Mouse (Mus musculus): ENCODE data around the gene Ccdc189. TPM values are rescaled to one million over a fixed set of nuclear protein-coding genes. Genes with fewer than 3 reads are reported as not detected.
"Not testable (repeated sequence)": the region's sequence is repeated elsewhere in the genome, so short reads cannot be mapped to it uniquely, and the experiment has no call there.

Ccdc189 gene
- total RNA-seq (2021), result 1 to 10 TPM; 7.0 to 7.8 TPM
- long read RNA-seq, experiment 1, transcript Ccdc189-201 (9 exons, 2,536 nt), result major isoform, 6 of 7 reads
- long read RNA-seq, experiment 1, partial matches to known transcripts, result 0 of 7 reads
- long read RNA-seq, experiment 1, other reads (novel, unspliced or antisense), result 1 of 7 reads
- long read RNA-seq, experiment 2, partial matches to known transcripts, result 0 of 2 reads
- long read RNA-seq, experiment 2, other reads (novel, unspliced or antisense), result 1 of 2 reads

DNA sequence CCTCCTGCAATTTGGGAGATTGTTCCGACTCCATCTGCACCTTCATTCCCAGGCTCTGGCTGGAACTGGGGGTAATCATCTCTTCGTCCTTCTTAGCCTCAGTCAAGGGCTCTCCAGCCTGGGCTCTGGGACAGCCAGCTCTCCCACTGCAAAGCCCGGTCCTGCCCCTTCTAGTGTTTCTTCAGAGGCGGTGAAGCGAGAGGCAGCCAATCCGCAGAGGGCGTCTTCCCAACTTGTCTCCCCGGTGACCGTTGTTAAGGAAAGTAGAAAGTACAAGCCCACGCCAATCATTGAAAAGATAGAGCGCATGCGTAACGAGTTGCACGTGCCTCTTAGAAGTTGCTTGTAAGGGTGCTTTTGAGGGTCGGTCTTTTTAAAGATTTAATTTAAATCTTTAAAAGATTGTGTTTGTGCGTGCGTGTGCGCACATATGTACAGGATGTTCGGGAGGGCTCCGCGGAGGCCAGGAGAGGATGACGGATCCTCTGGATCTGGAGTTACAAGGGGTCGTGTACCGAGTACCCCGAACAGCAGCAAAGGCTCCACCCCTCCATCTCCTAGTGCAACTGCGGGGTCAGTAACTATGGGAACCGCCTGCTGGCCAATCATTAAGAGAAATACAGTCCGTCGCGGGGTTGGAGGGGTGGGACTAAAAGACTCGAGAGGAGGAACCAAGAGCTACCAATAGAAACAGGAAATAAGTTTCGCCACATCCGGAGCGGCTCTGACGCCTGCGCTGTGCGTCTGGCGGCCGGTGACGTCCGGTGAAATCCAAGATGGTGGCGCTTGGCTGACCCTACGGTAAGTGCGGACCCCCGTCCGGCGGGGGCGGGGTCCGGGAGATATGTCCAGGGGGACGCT, at the start of gene Ccdc189, which contains the start of gene Rnf40:
Gene Ccdc189, minus strand, starts transcription at position 585 of the 861 bp plus-strand sequence.
Gene Rnf40, plus strand, starts transcription at position 757 of the 861 bp plus-strand sequence.
- peak; percentile 95 to 96 for DNase-seq

DNA sequence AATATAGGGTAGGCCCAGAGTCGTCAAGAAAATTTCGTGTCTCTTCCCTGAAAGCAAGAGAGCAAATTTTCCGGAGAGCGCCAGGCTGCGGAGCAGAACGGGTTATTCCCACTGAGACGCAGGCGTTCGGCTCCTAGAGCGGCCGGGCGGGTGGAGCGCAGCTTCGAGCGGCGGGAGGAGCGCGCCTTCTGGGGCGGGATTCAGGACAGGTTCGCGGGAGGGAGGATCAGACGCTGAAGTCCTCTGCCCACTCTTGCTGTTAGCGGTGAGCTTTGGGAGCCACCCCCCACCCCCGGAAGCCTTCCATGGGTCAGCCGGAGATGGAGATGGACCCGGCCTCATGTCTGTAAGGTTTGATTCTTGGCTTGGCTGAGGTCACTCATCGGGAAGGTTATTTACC, 48.6 kb upstream of the Ccdc189 start:
- DNase-seq, result peak; percentile 89 to 92

DNA sequence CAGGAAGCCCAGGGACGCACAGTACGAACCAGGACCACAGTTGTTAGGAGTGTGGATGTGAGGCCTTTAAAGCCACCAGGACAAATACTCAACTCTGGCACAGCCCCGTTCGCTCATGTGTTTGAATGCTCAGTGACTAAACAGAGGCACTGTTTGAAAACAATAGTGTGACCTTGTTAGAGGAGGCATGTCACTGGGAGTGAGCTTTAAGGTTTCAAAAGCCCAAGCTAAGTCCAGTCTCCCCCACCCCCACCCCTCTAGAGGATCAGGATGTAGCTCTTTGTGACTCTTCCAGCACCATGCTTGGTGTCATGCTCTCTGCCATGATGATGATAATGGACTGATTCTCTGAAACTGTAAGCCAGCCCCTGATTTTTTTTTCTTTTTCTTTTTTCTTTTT, 43.0 kb upstream of the Ccdc189 start:
- DNase-seq, result no peak

DNA sequence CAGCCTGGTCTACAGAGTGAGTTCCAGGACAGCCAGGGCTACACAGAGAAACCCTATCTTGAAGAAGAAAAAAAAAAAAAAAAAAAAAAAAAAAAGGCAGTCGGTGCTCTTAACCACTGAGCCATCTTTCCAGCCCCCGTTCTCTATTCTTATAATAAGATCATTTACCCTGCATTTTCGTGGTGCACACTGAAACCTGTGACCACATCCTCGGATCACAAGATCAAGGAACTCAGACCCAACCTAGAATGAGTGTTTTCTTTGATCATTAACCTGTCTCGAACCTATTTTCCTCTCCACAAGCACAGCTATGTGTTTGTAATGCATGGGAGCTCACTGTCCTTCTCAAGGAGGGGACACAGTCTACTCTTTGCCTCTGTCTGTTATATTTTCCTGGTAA, 40.3 kb upstream of the Ccdc189 start:
- no peak for DNase-seq

DNA sequence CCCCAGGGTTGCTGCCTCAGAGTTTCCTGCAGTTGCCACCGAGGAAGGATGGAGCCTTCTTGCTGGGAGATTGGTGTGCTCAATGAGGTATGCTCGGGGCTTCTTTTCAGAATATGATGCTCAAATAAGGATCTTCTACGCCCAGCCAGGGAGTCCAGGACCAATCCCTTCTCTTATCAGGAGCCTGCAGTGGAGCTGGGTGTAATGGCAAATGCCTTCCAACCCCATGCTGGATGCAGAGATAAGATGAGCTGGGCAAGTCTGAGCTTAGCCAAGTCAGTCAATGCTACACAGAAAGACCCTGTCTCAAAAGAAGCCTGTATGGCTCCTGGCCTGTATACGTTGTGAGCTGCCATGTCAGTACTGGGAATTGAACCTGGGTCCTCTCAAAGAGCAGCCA, 38.1 kb upstream of the Ccdc189 start:
- DNase-seq, result no peak

DNA sequence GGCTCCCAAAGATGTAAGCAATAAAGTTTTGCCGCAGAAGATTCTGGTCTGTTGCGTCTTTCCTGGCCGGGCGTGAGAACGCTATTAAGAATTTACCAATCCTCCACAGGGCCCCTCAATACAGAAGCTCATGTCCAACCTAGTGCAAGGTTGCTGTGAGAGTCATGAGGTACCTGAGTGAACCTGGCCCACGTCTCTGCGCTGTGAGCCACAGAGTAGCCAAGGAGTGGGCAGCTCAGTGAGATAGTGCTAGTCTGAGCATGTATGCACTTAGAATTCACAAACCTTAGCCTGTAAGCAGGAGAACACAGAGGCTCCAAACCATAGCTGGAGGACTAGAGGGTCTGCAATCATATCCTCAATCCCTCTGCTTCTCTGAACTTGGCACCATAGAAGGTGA, 37.6 kb upstream of the Ccdc189 start:
- no peak for DNase-seq

DNA sequence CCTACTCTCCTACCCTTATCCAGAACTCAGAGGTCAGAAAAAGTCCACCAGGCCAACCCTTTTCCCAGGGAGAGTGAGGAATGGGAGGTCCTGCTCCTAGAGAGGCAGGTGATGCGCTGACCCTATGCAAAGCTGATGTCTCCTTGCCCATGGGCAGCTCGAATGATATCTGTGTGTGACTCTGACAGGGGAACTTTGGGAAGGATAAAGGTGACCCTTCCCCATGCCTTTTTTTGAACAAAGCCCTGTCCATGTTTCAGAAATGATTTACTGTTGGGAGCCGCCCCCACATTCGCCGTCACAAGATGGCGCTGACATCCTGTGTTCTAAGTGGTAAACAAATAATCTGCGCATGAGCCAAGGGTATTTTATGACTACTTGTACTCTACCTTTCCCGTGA, 30.0 kb upstream of the Ccdc189 start:
- not testable (repeated sequence) for DNase-seq

DNA sequence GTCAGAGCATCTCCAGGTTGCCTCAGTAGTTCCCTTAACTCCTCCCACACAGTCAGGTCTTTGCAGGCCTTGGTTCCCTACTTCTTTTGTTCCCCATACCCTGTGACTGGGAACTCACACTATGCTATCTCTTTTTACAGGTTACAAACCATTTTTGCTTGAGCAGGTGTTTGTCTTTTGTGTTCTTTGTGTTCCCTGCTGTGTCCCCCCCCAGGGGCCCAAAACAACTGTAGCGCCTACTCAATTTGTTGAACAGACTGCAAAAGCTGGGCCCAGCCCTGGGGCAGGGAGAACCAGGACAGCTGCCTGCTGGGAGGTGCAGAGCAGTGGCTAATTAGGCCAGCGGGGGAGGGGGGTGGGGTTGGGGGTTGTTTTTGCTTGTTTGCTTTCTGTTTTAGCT, 29.6 kb upstream of the Ccdc189 start:
- no peak for DNase-seq

DNA sequence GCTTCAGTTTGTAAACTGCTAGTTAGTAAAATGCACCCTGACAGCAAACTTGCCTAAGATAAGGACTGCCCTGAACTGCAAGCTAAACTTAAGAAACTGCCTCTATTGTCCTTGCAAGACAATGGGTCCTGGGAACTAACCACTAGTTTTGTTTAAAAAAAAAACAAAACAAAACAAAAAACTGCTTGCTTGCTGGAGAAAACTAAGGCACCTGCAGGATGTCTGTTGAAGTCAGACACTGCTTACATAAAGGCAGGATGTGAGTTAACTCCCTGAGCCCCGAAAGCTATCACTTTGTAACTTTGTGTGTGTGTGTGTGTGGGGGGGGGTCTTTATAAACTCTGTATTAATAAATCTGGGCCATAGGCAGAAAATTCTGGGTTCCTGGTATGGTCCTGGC, 28.5 kb upstream of the Ccdc189 start:
- no peak for DNase-seq

DNA sequence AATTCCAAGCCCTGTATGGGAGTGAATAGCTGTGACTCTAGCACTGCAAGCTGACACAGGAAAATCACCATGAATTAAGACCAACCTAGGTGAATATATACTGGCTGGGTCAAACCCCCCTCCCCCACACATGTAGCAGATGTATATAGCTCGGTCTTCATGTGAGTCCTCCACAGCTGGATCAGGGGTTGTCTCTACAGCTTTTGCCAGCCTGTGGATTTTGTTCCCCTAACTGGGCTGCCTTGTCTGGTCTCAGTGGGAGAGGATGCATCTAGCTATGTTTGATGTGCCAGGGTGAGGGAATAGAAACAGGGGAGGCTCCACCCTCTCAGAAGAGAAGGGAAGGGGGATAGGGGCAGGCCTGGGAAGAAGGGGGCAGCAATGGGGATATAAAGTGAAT, 27.9 kb upstream of the Ccdc189 start:
- no peak for DNase-seq

DNA sequence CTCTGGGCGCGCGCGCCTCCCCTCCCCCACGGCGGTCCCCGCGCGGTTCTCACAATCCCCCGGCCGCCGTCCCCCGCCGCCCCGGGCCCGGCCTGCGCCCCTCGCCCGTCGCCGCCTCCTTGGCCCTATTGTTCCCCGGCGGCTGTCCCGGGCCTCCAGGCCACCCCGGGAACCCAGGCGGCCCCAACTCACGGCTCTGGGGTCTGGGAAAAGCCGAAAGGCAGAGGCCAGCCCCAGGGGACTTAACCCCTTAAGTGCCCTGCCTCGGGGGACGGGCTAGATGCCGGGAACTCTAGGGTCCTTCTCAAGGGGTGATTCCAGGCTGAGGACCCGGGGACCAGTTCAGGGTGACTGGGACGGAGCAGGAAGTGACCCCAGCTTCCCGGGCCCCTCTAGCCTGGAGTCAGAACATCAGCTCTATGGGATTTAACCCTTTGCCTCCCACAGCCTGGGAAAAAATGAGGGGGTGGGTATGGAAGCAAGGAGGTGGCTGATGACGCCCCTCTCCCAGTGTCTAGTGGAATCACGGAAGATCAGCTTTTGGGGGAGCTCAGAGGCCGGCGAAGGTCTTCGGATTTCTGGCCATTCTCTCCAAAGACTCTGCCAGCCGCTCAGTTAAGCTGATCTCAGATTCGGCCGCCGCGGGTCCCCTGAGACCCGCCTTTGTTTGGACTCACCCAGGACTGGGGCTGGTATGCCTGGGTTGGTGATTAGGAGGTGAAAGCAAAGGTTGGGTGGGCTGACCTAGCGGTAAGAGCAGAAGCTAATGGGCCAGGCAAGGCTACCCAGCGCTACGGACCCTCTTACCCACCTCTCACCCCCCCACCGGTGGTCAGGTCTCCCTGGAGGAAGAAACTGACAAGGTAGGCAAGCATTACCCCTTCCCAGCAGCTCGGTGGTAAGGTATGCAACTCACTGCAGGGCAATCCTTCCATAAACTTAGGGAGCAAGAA, 26.8 kb upstream of the Ccdc189 start, which contains the start of gene Zfp629:
Gene Zfp629, minus strand, starts transcription at position 907 of the 953 bp plus-strand sequence.
- DNase-seq, result peak; percentile 70 to 81

DNA sequence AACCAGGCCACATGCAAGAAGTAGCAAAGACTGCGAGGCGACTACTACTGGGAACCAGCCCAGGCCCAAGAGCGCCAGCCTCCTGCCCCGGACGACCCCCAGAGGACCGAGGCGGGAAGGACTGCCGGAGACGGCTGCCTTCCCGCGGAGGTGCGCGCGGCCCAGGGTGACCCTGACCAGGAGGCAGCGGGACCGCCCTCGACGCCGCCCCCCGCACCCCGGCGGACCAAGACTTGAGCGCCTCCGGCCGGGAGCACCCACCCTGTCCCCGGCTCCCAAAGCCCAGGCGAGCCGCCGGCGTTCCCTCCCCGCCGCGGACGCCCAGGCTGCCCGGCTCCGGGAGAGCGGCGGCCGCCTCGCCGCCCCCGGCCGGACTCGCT, 26.1 kb upstream of the Ccdc189 start:
- peak; percentile 82 to 87 for DNase-seq

DNA sequence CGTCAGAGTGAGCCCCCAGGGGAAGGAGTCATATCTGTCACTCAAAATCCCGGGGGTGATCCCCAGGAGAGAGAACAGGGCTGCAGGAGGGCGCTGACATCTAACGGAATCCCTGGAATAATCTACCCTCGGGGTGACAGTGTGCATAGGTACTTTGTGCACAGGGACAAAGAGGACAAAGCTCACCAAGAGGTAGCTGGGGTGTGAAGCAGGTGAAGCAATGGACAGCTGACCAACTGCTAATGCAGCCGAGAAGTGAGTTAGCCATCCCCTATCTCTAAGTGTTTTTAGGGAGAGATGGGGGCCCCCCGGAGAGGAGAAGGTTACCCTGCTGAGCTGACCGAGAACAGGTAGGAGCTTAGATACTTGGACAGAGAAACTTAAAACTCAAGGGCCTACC, 25.7 kb upstream of the Ccdc189 start:
- DNase-seq, result no peak

DNA sequence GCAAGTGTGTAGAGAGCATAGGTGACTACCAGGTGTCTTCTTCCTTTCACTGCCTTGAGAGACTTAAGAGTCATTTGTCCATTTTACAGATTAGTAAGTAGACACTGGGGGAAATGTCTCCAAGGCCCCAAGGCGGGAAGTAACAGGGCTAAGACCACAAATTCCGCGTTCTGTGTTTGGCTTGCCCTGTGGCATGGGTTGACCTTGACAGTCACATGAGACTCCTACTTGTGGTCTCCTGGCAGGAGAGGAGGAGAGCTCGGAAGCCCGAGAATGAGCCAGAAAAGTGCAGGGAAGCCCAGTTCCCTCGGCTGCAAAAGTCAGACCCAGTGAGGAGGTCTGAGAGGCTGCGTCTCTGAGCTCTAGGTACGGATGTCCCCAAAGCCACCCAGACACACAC, 25.1 kb upstream of the Ccdc189 start:
- DNase-seq, result peak in 1 of 2 experiments; percentile 33

DNA sequence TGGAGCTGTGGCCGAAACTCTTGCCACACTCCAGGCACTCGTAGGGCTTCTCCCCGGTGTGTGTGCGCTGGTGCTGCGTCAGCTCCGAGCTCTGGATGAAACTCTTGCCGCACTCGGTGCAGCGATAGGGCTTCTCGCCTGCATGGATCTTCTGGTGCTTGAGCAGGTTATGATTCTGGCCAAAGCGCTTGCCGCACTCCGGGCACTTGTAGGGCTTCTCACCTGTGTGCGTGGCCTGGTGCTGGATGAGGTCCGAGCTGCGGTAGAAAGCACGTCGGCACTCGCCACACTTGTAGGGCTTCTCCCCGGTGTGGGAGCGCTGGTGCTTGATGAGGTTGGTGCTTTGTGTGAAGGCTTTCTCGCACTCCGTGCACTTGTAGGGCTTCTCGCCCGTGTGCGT, 23.2 kb upstream of the Ccdc189 start:
- no peak for DNase-seq

DNA sequence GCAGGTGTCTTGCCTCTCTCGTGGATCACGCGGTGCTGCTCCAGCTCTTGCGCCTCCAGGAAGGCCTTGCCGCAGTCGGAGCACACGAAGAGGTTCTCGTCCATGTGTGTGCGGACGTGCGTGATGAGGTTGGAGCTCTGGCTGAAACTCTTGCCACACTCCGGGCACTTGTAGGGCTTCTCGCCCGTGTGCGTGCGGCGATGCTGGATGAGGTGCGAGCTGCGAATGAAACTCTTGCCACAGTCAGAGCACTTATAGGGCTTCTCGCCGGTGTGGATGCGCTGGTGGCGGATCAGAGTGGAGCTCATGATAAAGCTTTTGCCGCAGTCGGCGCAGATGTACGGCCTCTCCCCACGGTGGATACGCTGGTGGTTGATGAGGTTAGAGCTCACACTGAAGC, 22.6 kb upstream of the Ccdc189 start:
- DNase-seq, result no peak

DNA sequence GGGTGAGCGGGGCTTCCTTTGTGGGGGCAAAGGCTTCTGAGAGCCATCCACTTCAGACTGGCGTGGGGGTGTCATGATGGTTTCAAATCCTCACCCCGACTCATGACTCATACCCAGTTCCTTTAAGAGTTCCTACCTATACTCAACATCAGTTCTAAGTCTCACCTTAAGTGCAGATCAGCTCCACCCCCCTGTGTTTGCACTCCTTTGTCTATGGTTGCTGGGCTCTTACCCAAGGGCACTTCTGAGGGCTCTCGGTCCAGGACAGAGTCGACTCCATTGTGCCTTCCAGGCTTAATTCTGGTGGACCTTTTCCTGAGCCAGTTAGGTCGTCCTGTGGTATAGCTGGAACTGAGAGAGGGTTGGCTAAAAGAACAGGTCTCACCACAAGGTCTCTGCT, 18.8 kb upstream of the Ccdc189 start:
- no peak for DNase-seq

DNA sequence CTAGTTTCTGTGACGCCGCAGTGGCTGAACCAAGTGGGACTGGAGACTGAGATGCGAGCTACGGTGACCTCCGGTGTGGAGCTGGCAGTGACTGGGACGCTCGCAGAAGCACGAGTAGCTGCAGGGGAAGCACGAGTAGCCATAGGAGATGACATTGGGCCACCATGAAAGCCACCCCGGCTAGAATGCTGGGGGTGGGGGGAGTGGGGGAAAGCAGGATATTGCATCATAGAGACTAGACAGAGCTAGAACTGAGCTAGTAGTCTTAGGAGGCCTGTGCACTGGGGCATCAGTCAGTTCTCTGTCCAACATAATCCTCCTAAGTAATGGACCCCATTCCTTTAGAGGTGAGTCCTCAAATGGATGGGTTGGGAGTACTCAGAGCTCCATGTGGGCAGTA, 15.9 kb upstream of the Ccdc189 start:
- DNase-seq, result no peak

DNA sequence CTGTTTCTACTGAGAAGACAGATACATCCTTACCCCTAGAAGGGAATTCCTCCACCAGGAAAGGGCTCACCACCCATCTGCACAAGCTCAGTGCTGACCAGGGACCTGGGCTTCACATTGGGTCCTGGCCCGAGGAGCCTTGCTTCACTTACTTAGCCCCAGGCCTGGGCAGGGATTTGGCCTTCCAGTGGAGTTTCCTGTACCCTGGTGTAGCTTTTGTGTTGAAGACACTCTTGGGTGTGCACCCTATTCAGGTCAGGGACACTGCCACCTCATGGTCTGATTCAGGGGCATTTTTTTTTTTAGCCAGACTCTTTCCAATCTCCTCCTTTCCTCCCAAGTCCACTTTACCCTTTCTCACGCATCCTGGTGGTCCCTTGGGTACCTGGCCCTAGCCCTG, 14.5 kb upstream of the Ccdc189 start:
- DNase-seq, result peak; percentile 35 to 39

DNA sequence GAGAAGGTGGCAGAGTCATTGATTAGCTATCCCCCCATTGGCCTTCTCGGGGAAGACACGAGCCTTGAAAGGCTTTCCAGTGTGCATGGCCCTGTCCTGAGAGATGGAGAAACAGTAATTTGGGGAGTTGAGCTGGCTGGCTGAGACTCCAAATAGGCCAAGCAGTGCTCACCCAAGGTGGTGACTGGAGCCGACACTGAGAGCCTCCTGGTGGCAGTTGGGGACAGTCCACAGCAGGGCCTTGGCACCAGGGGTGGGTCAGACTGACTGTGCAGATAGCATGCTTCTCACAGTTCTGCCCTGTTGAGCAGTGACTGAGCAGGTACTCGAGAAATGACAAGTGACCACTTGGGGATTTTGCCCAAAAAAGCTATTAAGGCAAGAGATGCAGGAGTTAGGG, 13.3 kb upstream of the Ccdc189 start:
- no peak for DNase-seq

DNA sequence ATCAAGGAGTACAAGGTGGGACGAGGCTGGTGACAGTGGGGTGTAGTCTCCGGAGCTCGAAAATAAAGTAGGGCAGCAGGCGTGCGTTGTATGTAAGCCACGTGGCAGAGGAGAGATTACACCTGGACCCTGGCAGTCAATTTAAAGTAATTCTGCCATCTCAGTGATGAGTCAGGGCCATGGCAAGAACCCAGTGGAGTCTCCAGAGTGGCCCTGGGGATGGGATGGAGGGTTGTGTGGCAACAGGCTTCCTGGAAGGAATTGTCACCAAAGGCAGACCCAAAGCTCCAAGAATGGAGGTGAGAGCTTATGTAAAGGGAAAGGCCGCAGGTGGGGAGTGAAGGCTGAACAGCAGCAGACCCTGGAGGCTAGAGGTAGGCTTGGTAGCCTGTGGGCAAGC, 12.2 kb upstream of the Ccdc189 start:
- peak in 1 of 2 experiments; percentile 48 for DNase-seq

DNA sequence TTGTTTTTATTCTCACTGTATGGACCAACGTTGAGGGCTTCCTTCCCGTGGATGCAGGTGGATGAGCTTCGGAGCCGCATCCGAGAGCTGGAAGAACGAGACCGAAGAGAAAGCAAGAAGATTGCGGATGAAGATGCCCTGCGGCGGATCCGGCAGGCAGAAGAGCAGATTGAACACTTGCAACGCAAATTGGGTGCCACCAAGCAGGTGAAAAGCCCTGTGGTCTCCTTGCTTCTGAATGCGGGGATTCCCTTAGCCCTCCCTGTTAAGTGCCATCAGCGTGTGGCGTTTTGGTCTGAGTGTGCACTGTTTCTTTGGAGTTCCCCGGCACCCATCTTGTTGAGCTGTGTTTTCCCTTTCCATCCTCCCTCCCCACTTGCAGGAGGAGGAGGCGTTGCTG, 8.4 kb upstream of the Ccdc189 start:
- DNase-seq, result no peak
